Mouse (Mus musculus) cerebellum, adult 2 months (tissue): ENCODE measurements around the gene Limk2. TPM values are rescaled to one million over a fixed set of nuclear protein-coding genes. Genes with fewer than 3 reads are reported as not detected.
A peak's percentile ranks its signal among the peaks of the same experiment; 100 is the strongest.

Source experiments
- DNase-seq, 2 experiments: peaks; one replicate each; pipeline ENCODE4 v3.0.0; 2021
- H3K27ac ChIP-seq: fragments of 200-500 bp; 2 replicates; pipeline ENCODE4 v1.5.1; 2012; ENCODE audit warnings: low read length, control low read depth, inconsistent platforms; ENCODE audit not compliant: insufficient read depth
- H3K27me3 ChIP-seq: fragments of 200-500 bp; 2 replicates; pipeline ENCODE4 v1.6.1; 2012; ENCODE audit warnings: inconsistent platforms, mild to moderate bottlenecking, low read length, moderate library complexity; ENCODE audit not compliant: control insufficient read depth, insufficient read depth
- H3K4me1 ChIP-seq: fragments of 200-500 bp; 2 replicates; pipeline ENCODE4 v1.6.1; 2011; ENCODE audit warnings: low read length; ENCODE audit not compliant: control insufficient read depth, insufficient read depth
- H3K4me3 ChIP-seq: fragments of 200-500 bp; replicated peaks from 2 replicates; pipeline ENCODE3; 2011; ENCODE audit warnings: mild to moderate bottlenecking, low read depth, low read length, control low read depth; ENCODE audit not compliant: insufficient read depth
- CTCF ChIP-seq: fragments of 200-500 bp; IDR thresholded peaks from 2 replicates; pipeline ENCODE4 v1.5.1; 2011; ENCODE audit warnings: low read depth, mild to moderate bottlenecking, control low read depth, low read length, moderate library complexity, borderline replicate concordance; ENCODE audit not compliant: insufficient read depth
- POLR2A ChIP-seq: fragments of 200-500 bp; IDR thresholded peaks from 2 replicates; pipeline ENCODE4 v1.6.1; 2011; ENCODE audit warnings: low read length, control low read depth, borderline replicate concordance; ENCODE audit not compliant: insufficient read depth
- WGBS: fragments of 180-500 bp; shearing (Covaris S2); methylation state at CpG from one replicate; pipeline ENCODE4 v1.1.7; 2018; 5-methylcytosine and 5-hydroxymethylcytosine counted together
- polyA plus RNA-seq: library from polyadenylated mRNA; depleted of rRNA; stranded (reverse); fragments of >200 nt; gene quantifications from 2 replicates; pipeline ENCODE4 v1.2.3, GENCODE M21; 2012; rRNA removed

Gene Limk2
- 201 and 206 TPM in 2 replicates for polyA plus RNA-seq

DNA sequence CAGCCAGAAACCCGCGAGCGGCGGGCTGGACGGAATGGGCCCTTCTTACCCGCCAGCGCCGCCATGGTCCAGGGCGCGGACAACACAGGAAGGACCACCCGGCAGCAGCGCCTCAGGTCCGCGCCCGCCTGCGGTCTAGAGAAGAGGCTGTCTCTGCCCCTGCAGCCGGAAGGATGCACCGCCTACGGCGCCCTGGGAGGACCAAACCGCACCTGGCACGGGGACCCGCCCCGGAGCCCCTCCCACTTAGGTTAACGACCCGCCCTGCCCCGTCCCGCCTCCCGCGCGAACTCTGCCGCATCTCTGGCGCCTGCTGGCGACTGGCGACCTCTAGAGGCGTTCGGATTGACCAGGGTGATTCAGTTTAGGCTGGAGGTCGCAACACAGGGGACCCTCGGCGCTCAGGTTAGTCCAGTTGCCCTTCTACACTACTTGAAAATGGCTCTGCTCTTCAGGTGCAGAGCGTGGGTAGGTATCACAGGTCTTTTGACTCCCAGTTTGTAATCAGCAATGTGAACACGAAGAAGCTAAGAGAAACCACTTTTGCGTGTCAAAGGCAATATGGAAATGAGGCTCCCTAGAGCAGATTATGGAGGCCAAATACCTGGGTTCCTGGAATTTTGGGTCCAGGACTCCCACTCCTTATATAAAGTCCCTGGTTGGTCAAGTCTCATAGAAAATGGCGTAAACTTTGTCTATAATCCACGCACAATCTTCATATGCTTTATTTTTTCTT is at the start of gene Limk2:
Gene Limk2, minus strand, starts transcription at position 193 of the 736 bp plus-strand sequence.
- peak within 1 kb of the TSS; percentile 61 for H3K27ac ChIP-seq
- H3K27me3 ChIP-seq = no peaks in the 10 kb centered on the region
- DNase-seq = peak; percentile 94 to 95
- H3K4me3 ChIP-seq = peak within 1 kb of the TSS; percentile 58
- TF ChIP-seq POLR2A (peak; percentile 81), CTCF (peak; percentile 78)
- WGBS = 2% methylated on average over 45 of the region's 45 CpGs
- H3K4me1 ChIP-seq = peaks cover 10% of the 10 kb centered on the region; the same call in 1 of the 2 replicates

DNA sequence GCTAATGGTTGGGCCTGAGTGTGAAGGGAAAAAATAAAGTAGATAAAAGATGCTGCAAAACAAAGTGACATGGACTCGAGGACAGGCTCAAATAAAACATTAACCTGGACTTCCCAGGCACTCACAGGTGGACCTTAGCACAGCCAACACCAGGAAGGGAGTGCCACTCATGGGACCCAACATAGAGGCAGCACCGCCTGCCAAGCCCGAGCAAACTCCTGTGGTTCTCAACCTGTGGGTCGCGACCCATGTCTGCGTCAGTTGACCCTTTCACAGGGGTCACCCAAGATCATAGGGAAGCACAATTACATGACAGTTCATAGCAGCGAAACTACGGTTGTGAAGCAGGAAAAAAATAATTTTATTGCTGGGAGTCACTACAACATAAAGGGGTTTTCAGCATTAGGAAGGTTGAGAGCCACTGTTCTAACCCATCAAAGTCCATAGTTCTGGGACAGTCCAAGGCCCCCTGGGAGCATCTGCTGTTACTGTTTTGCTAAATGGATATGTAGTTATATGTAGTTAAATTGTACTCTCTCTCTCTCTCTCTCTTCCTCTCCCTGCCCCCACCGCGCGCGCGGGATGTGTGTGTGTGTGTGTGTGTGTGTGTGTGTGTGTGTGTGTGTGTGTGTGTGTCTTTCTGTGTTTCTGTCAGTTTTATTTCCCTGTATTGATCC is 49.6 kb upstream of the Limk2 start:
- 79% methylated on average over 13 of the region's 13 CpGs for WGBS

GRCm38 (mm10) chr11:3456354-3456753 is 47.4 kb upstream of the Limk2 start:
- Histone ChIP-seq H3K27ac (no peak overlapping the region), H3K4me3 (no peak overlapping the region), H3K27me3 (no peaks in the 10 kb centered on the region), H3K4me1 (no peaks in the 10 kb centered on the region; the same call in 1 of the 2 replicates)
- WGBS = 19% methylated on average over 1 of the region's 1 CpGs
- TF ChIP-seq CTCF (peak; percentile 81), POLR2A (no peak)
- DNase-seq = peak; percentile 69 to 78

More for the DNA sequence above, 49.6 kb upstream of the Limk2 start:
- no peaks in the 10 kb centered on the region for H3K27me3 ChIP-seq
- H3K27ac ChIP-seq = no peak overlapping the region
- DNase-seq = no peak
- no peak for TF ChIP-seq POLR2A
- no peak for TF ChIP-seq CTCF
- no peak overlapping the region for H3K4me3 ChIP-seq
- no peaks in the 10 kb centered on the region; the same call in 1 of the 2 replicates for H3K4me1 ChIP-seq

- DNase-seq = no peak
- WGBS = 95% methylated on average over 3 of the region's 3 CpGs
- no peaks in the 10 kb centered on the region; the same call in none of the 2 replicates for H3K4me1 ChIP-seq
- H3K27me3 ChIP-seq = no peaks in the 10 kb centered on the region
- H3K4me3 ChIP-seq = no peak overlapping the region
- no peak overlapping the region for H3K27ac ChIP-seq
- TF ChIP-seq CTCF (no peak), POLR2A (no peak)
Measured at GRCm38 (mm10) chr11:3454506-3454905, 45.5 kb upstream of the Limk2 start.

- H3K27ac ChIP-seq = no peak overlapping the region
Measured at GRCm38 (mm10) chr11:3453467-3453866, 44.5 kb upstream of the Limk2 start.

DNA sequence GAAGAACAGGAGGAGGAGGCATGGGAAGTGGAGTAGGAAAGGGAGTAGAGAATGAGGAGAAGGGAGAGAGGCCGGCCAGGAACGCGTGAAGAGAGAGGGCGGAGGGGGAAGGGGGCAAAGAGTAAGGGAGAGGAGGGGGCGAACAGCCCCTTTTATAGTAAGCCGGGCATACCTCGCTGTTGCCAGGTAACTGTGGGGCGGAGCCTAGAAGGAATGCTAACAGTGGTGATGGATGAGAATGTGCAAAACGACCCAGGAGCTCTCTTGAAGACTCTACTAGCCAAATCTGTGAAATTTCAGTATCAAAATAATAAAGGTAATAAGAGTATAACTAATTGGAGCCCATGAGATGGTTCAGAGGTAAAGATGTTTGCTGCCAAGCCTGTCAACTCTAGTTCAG is 43.8 kb upstream of the Limk2 start:
- no peaks in the 10 kb centered on the region; the same call in none of the 2 replicates for H3K4me1 ChIP-seq
- H3K4me3 ChIP-seq = peak overlapping the region; percentile 75
- DNase-seq = peak; percentile 23 to 38
- H3K27ac ChIP-seq = peak overlapping the region; percentile 75; the same call in 1 of the 2 replicates
- TF ChIP-seq CTCF (no peak), POLR2A (no peak)
- under 1% methylated on average over 9 of the region's 9 CpGs for WGBS
- H3K27me3 ChIP-seq = no peaks in the 10 kb centered on the region

More at GRCm38 (mm10) chr11:3453467-3453866, 44.5 kb upstream of the Limk2 start:
- 8% methylated on average over 6 of the region's 6 CpGs for WGBS
- Histone ChIP-seq H3K4me3 (peak overlapping the region; percentile 75), H3K27me3 (no peaks in the 10 kb centered on the region), H3K4me1 (no peaks in the 10 kb centered on the region; the same call in none of the 2 replicates)
- TF ChIP-seq POLR2A (peak; percentile 27; the same call in 1 of the 2 replicates), CTCF (peak; percentile 74)
- DNase-seq = peak; percentile 77 to 90

GRCm38 (mm10) chr11:3452167-3452639 is 43.2 kb upstream of the Limk2 start, which contains the start of gene Rnf185:
TSS of gene Rnf185 (minus strand) at chr11:3452363.
- peak within 1 kb of the TSS; percentile 75 for H3K4me3 ChIP-seq
- under 1% methylated on average over 45 of the region's 45 CpGs for WGBS
- DNase-seq = peak; percentile 91 to 95
- TF ChIP-seq POLR2A (peak; percentile 79; the same call in 1 of the 2 replicates), CTCF (no peak)
- no peaks in the 10 kb centered on the region for H3K27me3 ChIP-seq
- H3K27ac ChIP-seq = peak within 1 kb of the TSS; percentile 81
- H3K4me1 ChIP-seq = no peaks in the 10 kb centered on the region; the same call in none of the 2 replicates
